Mouse (Mus musculus): Measurements from ENCODE around the gene Olig2. TPM values are rescaled to one million over a fixed set of nuclear protein-coding genes. Genes with fewer than 3 reads are reported as not detected.

Olig2 gene
- total and polyA plus RNA-seq, 3 experiments, result not detected

DNA sequence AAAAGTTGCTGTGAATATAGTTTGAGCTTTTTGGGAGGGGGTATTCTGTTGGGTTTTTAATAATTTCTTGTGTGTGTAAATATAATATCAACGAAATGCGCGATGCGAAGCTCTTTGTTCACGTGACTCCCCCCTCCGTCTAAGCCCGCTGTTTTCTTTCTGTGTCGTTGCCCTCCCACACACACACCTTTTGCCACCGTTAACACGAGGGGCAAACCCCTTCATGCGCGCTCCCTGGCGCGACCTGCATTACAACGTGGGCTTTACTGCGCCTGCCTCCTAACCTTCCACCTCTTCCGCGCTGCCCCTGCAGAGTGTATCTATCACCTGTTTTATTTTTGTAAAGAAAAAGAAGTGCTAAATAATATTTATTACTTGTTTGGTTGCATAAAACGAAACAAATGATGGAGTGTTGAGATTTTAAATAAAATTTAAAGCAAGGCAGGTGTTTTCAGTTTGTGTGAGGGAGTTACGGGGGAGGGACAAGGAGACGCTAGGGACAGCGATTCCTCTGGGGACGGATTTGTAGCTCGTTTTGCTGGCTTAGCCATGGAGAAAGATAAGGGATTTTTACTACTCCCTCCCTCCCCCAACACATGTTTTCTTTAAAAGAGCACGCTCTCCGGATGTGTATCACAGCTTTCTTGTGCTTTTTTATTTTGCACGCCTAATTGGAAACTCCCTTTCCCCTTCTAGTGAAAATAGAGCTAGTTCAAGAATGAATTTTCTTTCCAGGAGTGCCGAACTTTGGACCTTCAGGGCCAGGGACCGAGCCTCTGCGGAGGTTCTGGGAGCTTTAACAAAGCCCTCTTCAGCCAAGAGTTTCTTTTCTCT, 3.2 kb downstream of the Olig2 start:
- Histone ChIP-seq H3K27ac (ENCODE audit: insufficient read depth, low read depth) (no peak overlapping the region), H3K4me3 (replicated peaks in 1 of 3; ENCODE audit: low read depth in 2 of 3, low read length in 2 of 3, poor library complexity in 1 of 3) (no peak overlapping the region), H3K4me2 (ENCODE audit: insufficient read depth, low read depth, poor library complexity, severe bottlenecking) (no peak overlapping the region), H3K9ac (ENCODE audit: insufficient read depth, low read depth) (no peak overlapping the region), H3K4me1 (ENCODE audit: control insufficient read depth in 1 of 2, insufficient read depth in 2 of 2) (no peaks in the 10 kb centered on the region), H3K79me2 (replicated peaks; ENCODE audit: control insufficient read depth, extremely low read depth, insufficient read depth, poor library complexity, severe bottlenecking) (no peaks in the 10 kb centered on the region), H3K9me3 (replicated peaks; ENCODE audit: low read length) (peaks cover 33% of the 10 kb centered on the region), H3K27me3 (replicated peaks) (peaks cover 48% of the 10 kb centered on the region), H3K36me3 (replicated peaks in 1 of 2; ENCODE audit: control insufficient read depth in 1 of 2, insufficient read depth in 1 of 2, low read length in 1 of 2) (no peaks in the 10 kb centered on the region)
- DNase-seq (ENCODE audit: extremely low read depth), result no peak
- TF ChIP-seq MEF2A (IDR thresholded peaks at IDR 0.05; ENCODE audit: borderline replicate concordance, low read depth, low read length) (no peak), MAZ (IDR thresholded peaks at IDR 0.05; ENCODE audit: low read depth, low read length) (no peak), BHLHE40 (IDR thresholded peaks at IDR 0.05; ENCODE audit: low read depth, low read length) (no peak), RCOR1 (conservative IDR thresholded peaks at IDR 0.05; ENCODE audit: low read depth, low read length) (no peak), MAX (IDR thresholded peaks at IDR 0.05; ENCODE audit: low read length) (no peak), NRF1 (IDR thresholded peaks at IDR 0.05; ENCODE audit: low read depth, low read length) (no peak), MAFK (IDR thresholded peaks at IDR 0.05; ENCODE audit: insufficient replicate concordance, low read length) (no peak), MYC (IDR thresholded peaks at IDR 0.05; ENCODE audit: low read depth, low read length) (no peak), ELF1 (IDR thresholded peaks at IDR 0.05; ENCODE audit: low read depth, low read length) (no peak), E2F4 (IDR thresholded peaks at IDR 0.05; ENCODE audit: insufficient replicate concordance, low read depth, low read length) (no peak), PAX5 (IDR thresholded peaks at IDR 0.05; ENCODE audit: low read length) (no peak), NELFE (IDR thresholded peaks at IDR 0.05; ENCODE audit: low read depth, low read length) (no peak), TCF12 (IDR thresholded peaks at IDR 0.05; ENCODE audit: low read depth, low read length) (no peak)
- dilution Hi-C loops (cut with MboI; ENCODE audit: extremely low pct_ligation_motif_present, extremely low pct_unique_long_range_greater_than_20kb, low sequenced_read_pairs) (no loop called here), in situ Hi-C loops (cut with MboI; ENCODE audit: low pct_ligation_motif_present, low pct_unique_long_range_greater_than_20kb, low sequenced_read_pairs) (no loop called here)

- dilution Hi-C loops (cut with MboI; ENCODE audit: extremely low pct_ligation_motif_present, extremely low pct_unique_long_range_greater_than_20kb, low sequenced_read_pairs), result no loop called here
- in situ Hi-C loops (cut with MboI; ENCODE audit: low pct_ligation_motif_present, low pct_unique_long_range_greater_than_20kb, low sequenced_read_pairs), result no loop called here
- no peak for DNase-seq (ENCODE audit: extremely low read depth)
- Histone ChIP-seq H3K9me3 (replicated peaks; ENCODE audit: low read length) (peaks cover 30% of the 10 kb centered on the region), H3K27me3 (replicated peaks) (peaks cover 54% of the 10 kb centered on the region), H3K36me3 (replicated peaks in 1 of 2; ENCODE audit: control insufficient read depth in 1 of 2, insufficient read depth in 1 of 2, low read length in 1 of 2) (no peaks in the 10 kb centered on the region), H3K27ac (ENCODE audit: insufficient read depth, low read depth) (no peak overlapping the region), H3K4me3 (replicated peaks in 1 of 3; ENCODE audit: low read depth in 2 of 3, low read length in 2 of 3, poor library complexity in 1 of 3) (no peak overlapping the region), H3K4me2 (ENCODE audit: insufficient read depth, low read depth, poor library complexity, severe bottlenecking) (no peak overlapping the region), H3K9ac (ENCODE audit: insufficient read depth, low read depth) (no peak overlapping the region), H3K4me1 (ENCODE audit: control insufficient read depth in 1 of 2, insufficient read depth in 2 of 2) (no peaks in the 10 kb centered on the region), H3K79me2 (replicated peaks; ENCODE audit: control insufficient read depth, extremely low read depth, insufficient read depth, poor library complexity, severe bottlenecking) (no peaks in the 10 kb centered on the region)
- no peak for TF ChIP-seq KAT2A (IDR thresholded peaks at IDR 0.05; ENCODE audit: insufficient replicate concordance, low read length)
- TF ChIP-seq USF2 (conservative IDR thresholded peaks at IDR 0.05; ENCODE audit: low read depth, low read length), result no peak
- no peak for TF ChIP-seq ZNF384 (IDR thresholded peaks at IDR 0.05; ENCODE audit: low read depth, low read length)
- no peak for TF ChIP-seq E2F4 (IDR thresholded peaks at IDR 0.05; ENCODE audit: insufficient replicate concordance, low read depth, low read length)
- TF ChIP-seq RCOR1 (conservative IDR thresholded peaks at IDR 0.05; ENCODE audit: low read depth, low read length), result no peak
- TF ChIP-seq MEF2A (IDR thresholded peaks at IDR 0.05; ENCODE audit: borderline replicate concordance, low read depth, low read length), result no peak
- no peak for TF ChIP-seq NELFE (IDR thresholded peaks at IDR 0.05; ENCODE audit: low read depth, low read length)
- no peak for TF ChIP-seq ETS1 (conservative IDR thresholded peaks at IDR 0.05; ENCODE audit: low read depth, low read length)
- no peak for TF ChIP-seq IRF4 (IDR thresholded peaks at IDR 0.05; ENCODE audit: low read depth, low read length)
- TF ChIP-seq GABPA (IDR thresholded peaks at IDR 0.05; ENCODE audit: insufficient replicate concordance, low read depth, low read length), result no peak
Observed at GRCm38 (mm10) chr16:91229072-91229348, 3.8 kb downstream of the Olig2 start.
